Mouse (Mus musculus) embryo, embryonic 9.5 days (tissue): Measurements from ENCODE around the gene Vwa3b.
"Not testable (repeated sequence)": the region's sequence is repeated elsewhere in the genome, so short reads cannot be mapped to it uniquely, and the experiment has no call there.

Source experiments
- DNase-seq: peaks from one replicate; pipeline ENCODE4 v3.0.0-alpha.2; 2017; ENCODE audit errors: extremely low spot score

The Vwa3b gene

GRCm38 (mm10) chr1:37025962-37026686, at the start of gene Vwa3b:
Vwa3b (plus strand) TSS chr1:37026596.
- DNase-seq = no peak

DNA sequence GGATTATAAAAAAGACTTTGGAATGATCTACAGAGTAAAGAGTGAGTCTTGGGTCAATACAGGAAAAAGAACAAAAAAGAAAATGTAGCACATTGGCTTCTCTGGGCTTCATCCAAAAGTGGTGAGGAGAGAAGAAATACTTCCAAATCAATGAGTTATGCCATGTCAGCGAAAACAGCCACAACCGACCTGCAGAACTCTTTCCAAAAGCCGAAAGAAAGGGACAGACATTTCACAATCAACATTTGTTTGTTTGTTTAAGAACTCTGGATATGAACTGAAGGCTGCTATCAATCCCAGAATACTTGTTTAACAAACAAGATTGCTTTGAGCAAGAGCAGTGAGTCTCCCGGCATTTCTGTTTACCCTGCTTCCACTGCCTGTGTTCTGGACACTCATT, 49.6 kb upstream of the Vwa3b start:
- DNase-seq = no peak

DNA sequence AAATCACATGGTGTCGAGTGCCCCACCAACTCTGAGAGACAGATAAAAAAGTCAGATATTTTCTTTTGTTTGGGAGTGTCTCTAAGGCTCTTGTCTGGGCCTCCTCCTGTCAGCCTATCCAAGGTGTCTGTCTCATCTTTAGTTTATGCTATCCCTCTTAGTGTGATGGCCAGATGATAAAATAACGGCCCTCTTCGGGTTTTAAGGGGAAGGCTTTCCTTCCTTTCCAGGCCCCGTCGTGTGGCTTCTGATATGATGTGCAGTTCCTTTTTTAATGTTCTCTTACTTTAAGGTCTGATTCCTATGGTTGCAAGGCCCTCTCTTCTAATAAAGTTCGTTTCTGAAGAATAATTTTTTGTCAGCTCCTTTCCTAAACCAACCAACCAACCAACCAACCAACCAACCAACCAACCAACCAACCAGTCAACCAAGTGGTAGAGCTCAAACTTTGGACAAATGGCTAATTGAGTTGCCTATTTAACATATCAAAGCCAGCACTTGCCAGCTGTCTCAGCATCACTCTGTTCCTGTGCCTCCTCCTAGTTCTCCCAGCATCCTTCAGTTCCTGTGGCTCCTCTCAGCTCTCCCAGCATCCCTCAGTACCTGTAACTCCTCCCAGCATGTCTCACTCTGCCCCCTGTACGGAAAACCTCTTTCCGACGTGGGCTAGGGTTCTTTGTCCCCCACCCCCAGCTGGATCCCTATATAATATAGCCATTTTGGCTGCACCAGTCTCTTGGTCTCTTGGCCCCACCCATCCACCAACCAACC, 44.0 kb upstream of the Vwa3b start:
- DNase-seq = no peak

- DNase-seq = no peak
These were observed 42.6 kb upstream of the Vwa3b start for GRCm38 (mm10) chr1:36983754-36984153.

DNA sequence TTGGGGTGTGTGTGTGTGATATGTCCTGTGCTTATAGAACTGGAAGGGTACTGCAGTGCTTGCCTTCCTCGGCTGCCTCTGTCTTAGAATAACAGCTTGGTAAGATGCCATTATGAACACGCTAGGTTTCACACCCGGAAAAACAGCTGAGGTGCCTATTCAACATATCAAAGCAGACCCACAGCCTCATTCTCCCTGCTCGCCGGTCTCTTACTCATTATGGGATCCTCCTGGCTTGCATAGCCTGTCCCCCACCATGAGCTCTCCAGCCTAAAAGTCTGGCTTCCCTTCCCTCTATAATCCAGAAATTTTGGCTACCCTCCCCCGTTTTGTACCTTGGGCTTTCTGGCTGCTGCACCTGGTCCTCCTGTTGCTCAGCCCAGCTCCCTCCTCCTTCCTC, 42.0 kb upstream of the Vwa3b start:
- no peak for DNase-seq

DNA sequence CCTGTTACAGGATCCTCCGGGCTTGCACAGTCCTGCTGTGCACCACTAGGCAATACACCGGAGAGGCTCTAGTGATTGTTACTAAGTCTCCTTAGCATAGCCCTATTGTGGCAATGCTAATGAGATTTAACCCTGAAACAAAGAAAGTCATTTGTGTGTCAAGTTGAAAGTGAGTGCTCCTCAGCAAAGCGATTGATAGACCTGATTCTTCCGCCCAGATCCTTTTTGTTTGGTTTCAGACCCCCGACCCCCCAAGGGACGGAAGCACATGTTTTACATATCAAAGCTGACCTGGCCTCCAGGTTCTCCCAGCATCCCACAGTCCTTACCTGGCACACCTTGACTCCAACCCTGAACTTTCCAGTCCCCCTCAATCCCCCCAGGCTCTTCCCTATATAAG, 40.5 kb upstream of the Vwa3b start:
- no peak for DNase-seq

- peak; percentile 27 for DNase-seq
These were observed 39.8 kb upstream of the Vwa3b start for GRCm38 (mm10) chr1:36986396-36987160.

DNA sequence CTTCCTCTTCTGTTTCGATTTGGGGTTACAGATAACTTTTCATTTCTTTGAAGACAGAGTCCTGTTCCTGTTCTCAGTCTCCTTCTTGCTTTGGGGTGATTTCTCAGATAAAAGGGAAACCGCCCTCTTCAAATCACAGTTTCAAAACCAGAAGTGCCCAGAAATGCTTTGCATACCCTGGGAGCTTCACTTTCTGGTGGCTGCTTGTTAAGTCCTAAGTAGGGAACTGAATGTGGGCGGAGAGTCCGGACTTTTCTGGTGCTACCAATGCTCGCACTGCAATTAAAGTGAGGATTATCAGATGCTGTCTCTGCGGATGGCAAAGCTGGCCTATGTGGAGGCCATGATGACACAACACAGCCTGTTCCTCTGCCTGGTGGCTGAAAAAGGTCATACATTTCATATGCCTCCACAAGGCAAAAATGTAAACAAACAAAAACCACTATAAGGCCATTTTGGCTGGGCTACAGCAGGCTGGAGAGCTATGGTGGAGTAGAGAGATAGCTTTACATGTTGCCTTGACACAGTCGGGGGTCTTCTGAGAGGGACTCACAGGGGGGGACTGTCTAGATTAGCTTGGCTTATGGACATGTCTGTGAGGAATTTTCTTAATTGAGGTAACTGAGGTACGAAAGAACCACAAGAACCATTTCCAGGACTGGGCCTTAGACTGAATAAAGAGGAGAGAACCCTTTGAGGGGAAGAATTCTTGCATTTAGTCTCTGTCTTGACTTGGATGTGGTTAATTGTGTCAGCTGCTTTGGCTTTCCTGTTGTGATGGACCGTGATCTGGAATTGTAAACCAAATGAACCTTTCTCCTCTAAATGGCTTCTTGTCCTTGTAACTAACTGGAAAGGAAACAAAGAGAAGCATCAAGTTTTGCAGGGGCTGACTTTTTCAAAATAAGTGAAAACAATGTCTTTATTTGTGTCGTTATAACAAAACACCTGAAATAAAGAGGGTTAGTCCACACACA, 38.9 kb upstream of the Vwa3b start:
- no peak for DNase-seq

GRCm38 (mm10) chr1:36988161-36988560, 38.2 kb upstream of the Vwa3b start:
- DNase-seq = no peak

DNA sequence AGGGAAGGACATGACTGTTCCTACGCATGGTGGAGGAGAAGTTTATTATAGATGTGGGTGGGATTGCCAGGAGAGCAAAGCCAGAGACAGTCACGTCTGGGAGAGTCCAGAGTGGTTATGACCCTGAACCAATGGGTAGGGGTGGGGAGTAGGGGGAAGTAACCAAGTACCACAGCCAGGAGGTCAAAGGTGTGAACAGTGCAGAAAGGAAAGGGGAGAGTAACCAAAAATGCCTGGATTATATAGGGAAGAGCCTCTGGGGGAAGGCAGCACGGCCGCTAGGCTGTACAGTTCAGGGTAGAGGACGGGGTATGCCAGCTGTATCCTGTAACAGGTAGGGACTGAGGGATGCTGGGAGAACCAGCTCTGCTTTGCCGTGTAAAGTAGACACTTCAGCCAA, 37.8 kb upstream of the Vwa3b start:
- DNase-seq = no peak

- no peak for DNase-seq
These were observed 32.1 kb upstream of the Vwa3b start for GRCm38 (mm10) chr1:36994296-36994695.

- no peak for DNase-seq
These were observed 30.6 kb upstream of the Vwa3b start for GRCm38 (mm10) chr1:36995760-36996159.

DNA sequence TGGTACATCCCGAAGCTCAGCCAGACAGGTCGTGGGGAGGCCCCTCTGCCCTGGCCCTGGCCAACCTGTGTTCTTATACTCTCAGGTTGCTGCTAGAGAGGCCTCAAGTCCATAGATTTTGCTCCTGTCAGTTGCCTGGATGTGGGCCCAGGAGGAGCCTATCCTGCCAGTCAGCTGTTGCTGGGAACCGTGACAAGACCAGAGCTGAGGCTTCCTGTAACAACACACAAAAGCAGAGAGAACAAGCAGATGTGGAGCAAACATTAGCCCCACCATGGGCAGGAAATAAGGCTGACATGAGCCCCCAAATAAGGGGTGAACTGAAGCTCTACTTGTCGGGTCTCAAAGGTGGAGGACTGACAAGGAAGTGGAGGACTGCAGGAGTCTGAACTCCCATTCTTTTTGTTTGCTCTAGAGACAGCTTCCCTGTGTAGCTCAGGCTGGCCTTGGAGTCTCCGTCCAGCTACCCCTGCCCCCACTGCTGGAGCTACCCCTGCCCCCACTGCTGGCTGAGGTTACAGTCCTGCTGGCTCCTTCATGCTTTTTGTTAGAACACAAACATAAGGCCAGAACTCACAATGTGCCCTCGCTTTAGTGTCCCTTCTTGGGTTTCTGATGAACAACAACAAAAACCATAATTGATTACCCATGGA, 29.7 kb upstream of the Vwa3b start:
- no peak for DNase-seq

- DNase-seq = no peak
These were observed 26.1 kb upstream of the Vwa3b start for GRCm38 (mm10) chr1:37000307-37000706.

DNA sequence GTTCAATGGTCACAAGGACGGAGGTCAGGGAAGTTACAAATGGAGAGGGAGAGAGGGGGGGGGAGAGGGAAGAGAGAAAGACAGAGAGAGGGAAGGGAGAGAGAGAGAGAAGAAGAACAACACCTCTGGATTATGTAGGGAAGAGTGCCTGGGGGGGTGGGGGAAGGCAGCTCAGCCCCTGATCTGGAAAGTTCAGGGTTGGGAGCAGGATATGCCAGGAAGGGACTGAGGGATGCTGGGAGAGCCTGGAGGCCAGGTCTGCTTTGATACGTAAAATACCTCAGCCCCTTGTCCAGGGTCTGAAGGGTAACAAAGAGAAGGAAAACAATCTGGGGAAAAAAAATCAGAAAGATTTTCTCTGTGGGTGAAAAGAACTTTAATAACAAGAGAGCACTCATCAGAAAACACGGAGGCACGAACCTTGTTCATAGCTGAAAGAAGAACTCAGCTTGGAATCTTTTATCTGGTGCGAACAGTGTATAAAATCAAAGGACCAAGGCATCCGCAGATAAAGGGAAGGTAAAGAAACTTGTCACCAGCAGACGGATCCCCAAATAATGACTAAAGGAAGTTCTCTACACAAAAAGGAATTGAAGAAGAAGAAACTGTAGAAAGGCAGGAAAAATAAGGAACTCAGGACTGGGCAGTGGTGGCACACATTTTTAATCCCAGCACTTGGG, 24.6 kb upstream of the Vwa3b start:
- no peak for DNase-seq

DNA sequence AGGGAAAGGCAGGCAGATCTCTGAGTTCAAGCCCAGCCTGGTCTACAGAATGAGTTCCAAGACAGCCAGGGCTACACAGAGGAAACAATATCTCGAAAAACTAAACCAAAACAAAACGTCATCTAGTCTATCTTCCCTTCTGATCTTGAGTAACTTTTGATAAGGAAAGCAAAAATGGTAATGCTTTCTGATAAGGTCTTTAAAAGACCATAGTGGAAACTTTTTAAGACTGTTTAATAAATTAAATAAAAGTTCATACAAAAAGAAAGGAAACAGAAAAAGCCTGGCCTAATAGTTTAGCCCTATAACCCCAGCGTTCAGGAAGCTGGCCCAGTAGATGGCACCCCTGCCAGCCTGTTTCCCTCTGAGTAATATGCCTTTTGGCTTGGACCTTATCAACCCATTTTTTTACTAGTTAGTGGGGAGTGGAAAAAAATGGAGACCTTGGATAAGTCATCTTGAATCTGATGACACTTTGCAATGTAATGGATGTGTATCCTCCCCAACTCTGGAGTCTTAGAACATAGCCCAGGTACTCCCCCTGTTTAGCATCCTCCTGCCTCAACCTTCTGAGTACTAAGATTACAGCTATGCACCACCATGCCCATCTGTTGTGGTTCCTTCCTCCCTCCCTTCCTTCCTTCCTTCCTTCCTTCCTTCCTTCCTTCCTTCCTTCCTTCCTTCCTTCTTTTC, 23.9 kb upstream of the Vwa3b start:
- DNase-seq = no peak

GRCm38 (mm10) chr1:37004533-37004932, 21.9 kb upstream of the Vwa3b start:
- no peak for DNase-seq

- no peak for DNase-seq
These were observed 21.4 kb upstream of the Vwa3b start for GRCm38 (mm10) chr1:37005036-37005435.

DNA sequence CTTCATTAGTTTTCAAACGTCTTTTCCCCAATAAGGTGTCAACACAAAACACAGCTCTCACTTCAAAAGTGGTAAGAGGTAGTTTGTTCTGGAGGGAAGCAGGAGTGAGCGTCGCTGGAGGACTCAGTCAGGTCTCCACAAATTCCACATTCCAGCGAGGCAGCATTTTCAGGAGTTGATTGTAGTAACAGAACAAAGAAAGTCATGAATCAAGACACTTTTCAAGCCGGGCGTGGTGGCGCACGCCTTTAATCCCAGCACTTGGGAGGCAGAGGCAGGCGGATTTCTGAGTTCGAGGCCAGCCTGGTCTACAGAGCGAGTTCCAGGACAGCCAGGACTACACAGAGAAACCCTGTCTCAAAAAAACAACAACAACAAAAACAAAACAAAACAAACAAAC, 19.9 kb upstream of the Vwa3b start:
- not testable (repeated sequence) for DNase-seq

DNA sequence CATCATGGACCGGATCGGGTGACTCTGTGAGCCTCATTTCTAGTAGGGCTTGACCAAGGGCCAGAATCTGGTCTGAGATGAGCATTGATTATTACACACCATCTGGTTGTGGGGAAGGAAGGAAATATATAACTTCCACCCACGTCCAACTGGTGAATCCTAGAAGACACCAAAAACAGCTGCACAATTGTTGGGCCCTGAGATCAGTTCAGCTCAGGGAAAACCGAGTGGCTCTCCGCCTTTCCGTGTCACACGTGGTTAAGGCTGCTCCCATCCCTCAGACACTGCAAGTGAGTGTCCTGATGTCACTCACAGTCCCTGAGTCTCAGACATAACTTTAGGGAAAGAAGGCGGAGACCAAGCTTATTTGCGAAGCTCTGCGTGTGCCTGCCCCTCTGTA, 16.5 kb upstream of the Vwa3b start:
- DNase-seq = no peak
